Comparison of ENCODE assay signal across 10 mouse cellular contexts in genomic region chr10:130313531-130313930, GRCm38 (mm10). TPM values are rescaled to one million over a fixed set of nuclear protein-coding genes. Genes with fewer than 3 reads are reported as not detected.
DNase-seq lines count a peak whose midpoint lies in the region; ATAC-seq lines count a peak whose summit lies in the region.
"Had no signal": no experiment of that assay in that cellular context is flagged by ENCODE, and none has a peak within 500 bp of the region (broad histone marks: within the 10 kb centered on the region; RNA-seq: fewer than 3 reads in every experiment).

No protein-coding gene starts in this region.

- no peak overlapping the region for H3K4me2 ChIP-seq in heart, embryonic 16.5 days (ENCODE audit: low read depth, low read length)
- H3K4me2 ChIP-seq in heart, embryonic 12.5 days: no peak overlapping the region

- peak; percentile 52 for ATAC-seq in heart, embryonic 16.5 days (replicated peaks; ENCODE audit: extremely low read depth, insufficient read depth, low FRiP score)
- no peak for ATAC-seq in heart, embryonic 12.5 days (ENCODE audit: insufficient number of reproducible peaks, low FRiP score)

- peak; percentile 57 to 63 for DNase-seq in B cell, adult 2 months
- DNase-seq in c-Kit-positive CD71-positive TER-119-negative erythroid progenitor cells, embryonic 14.5 days (ENCODE audit: low read depth): peak; percentile 20
- peak; percentile 25 for DNase-seq in lung, postnatal 25 days (ENCODE audit: low spot score)
- DNase-seq in left cerebral cortex, adult 8-10 months (ENCODE audit: low spot score in 2 of 2): no peak
- DNase-seq in frontal cortex, postnatal 14 days (ENCODE audit: low spot score in 2 of 2): no peak
- DNase-seq in forebrain, embryonic 10.5 days (ENCODE audit: extremely low spot score, low spot score): no peak
- DNase-seq: heart, adult 2 months had no signal

- H3K27ac ChIP-seq in heart, embryonic 16.5 days (ENCODE audit: low read length): no peak overlapping the region
- no peak overlapping the region for H3K27ac ChIP-seq in heart, embryonic 12.5 days (ENCODE audit: poor library complexity, severe bottlenecking)
- H3K27ac ChIP-seq in forebrain, embryonic 10.5 days: no peak overlapping the region
- H3K27ac ChIP-seq: heart, adult 2 months; macrophage had no signal

- 47% methylated on average over 1 of the region's 1 CpGs for WGBS in heart, embryonic 16.5 days
- 76% methylated on average over 1 of the region's 1 CpGs for WGBS in heart, embryonic 12.5 days
- 72% methylated on average over 1 of the region's 1 CpGs for WGBS in forebrain, embryonic 10.5 days

- no peaks in the 10 kb centered on the region for H3K4me1 ChIP-seq in heart, embryonic 16.5 days (ENCODE audit: control insufficient read depth, insufficient read depth, low read length)
- no peaks in the 10 kb centered on the region for H3K4me1 ChIP-seq in heart, embryonic 12.5 days (replicated peaks)
- H3K4me1 ChIP-seq in forebrain, embryonic 10.5 days: no peaks in the 10 kb centered on the region

- H3K4me3 ChIP-seq in heart, embryonic 16.5 days (ENCODE audit: low read length): no peak overlapping the region
- H3K4me3 ChIP-seq in heart, embryonic 12.5 days: no peak overlapping the region
- H3K4me3 ChIP-seq in forebrain, embryonic 10.5 days: no peak overlapping the region
- H3K4me3 ChIP-seq: heart, adult 2 months had no signal

- H3K27me3 ChIP-seq in heart, embryonic 16.5 days (ENCODE audit: control insufficient read depth, insufficient read depth, low read length): no peaks in the 10 kb centered on the region
- H3K27me3 ChIP-seq in heart, embryonic 12.5 days (replicated peaks): no peaks in the 10 kb centered on the region
- H3K27me3 ChIP-seq in forebrain, embryonic 10.5 days (ENCODE audit: poor library complexity, severe bottlenecking): no peaks in the 10 kb centered on the region

- H3K9ac ChIP-seq in heart, embryonic 16.5 days (ENCODE audit: low read length): no peak overlapping the region
- no peak overlapping the region for H3K9ac ChIP-seq in heart, embryonic 12.5 days

- no peaks in the 10 kb centered on the region for H3K9me3 ChIP-seq in heart, embryonic 16.5 days (replicated peaks; ENCODE audit: control insufficient read depth, low read length)
- no peaks in the 10 kb centered on the region for H3K9me3 ChIP-seq in heart, embryonic 12.5 days (replicated peaks)
- H3K9me3 ChIP-seq in forebrain, embryonic 10.5 days: no peaks in the 10 kb centered on the region

- no peaks in the 10 kb centered on the region for H3K36me3 ChIP-seq in heart, embryonic 16.5 days (ENCODE audit: control insufficient read depth, insufficient read depth)
- no peaks in the 10 kb centered on the region for H3K36me3 ChIP-seq in heart, embryonic 12.5 days
- no peaks in the 10 kb centered on the region for H3K36me3 ChIP-seq in forebrain, embryonic 10.5 days (replicated peaks)

RNA-seq across cellular contexts. Expression of gene Tespa1, which starts 9.1 kb away (rescaled TPM):
- 2.7 and 8.1 TPM in 2 replicates for polyA plus RNA-seq in heart, embryonic 16.5 days (2015; fragmentation: Nextera tagmentation; extraction: Ambion mirVana)
- polyA plus RNA-seq in heart, embryonic 12.5 days (2016; fragmentation: Nextera tagmentation; extraction: Ambion mirVana): 0.27 and 0.37 TPM in 2 replicates
- 1 to 10 TPM; 1.8 to 2.4 (median 2.1) TPM for total RNA-seq in left cerebral cortex, adult 8-10 months (2022)
- polyA plus RNA-seq in forebrain, embryonic 10.5 days (2016; fragmentation: Nextera tagmentation; extraction: Ambion mirVana): 0.24 TPM in 1 of 2 replicates, not detected in the other

RNA-seq across cellular contexts. Expression of gene Neurod4, which starts 33.5 kb away (rescaled TPM):
- not detected in 2 replicates for polyA plus RNA-seq in heart, embryonic 16.5 days (2015; fragmentation: Nextera tagmentation; extraction: Ambion mirVana)
- 0.05 and 0.08 TPM in 2 replicates for polyA plus RNA-seq in heart, embryonic 12.5 days (2016; fragmentation: Nextera tagmentation; extraction: Ambion mirVana)
- total RNA-seq in left cerebral cortex, adult 8-10 months (2022): under 1 TPM in 3 of 4 experiments, not detected in 1; 0.22 to 0.61 (median 0.39) TPM
- 2.6 and 3.0 TPM in 2 replicates for polyA plus RNA-seq in forebrain, embryonic 10.5 days (2016; fragmentation: Nextera tagmentation; extraction: Ambion mirVana)
- total RNA-seq: heart, adult 2 months had no signal
- polyA plus RNA-seq: heart, adult 2 months; macrophage had no signal

Comparison
In these comparisons a context has a peak if more than half of its experiments do, and no peak if none do; other contexts are left out.
1. DNase-seq: peak in B cell, adult 2 months (2 of 2), c-Kit-positive CD71-positive TER-119-negative erythroid progenitor cells, embryonic 14.5 days (single experiment) and lung, postnatal 25 days (single experiment); none in left cerebral cortex, adult 8-10 months (0 of 2), frontal cortex, postnatal 14 days (0 of 2) and forebrain, embryonic 10.5 days (single experiment).